Mouse (Mus musculus) gonadal fat pad, adult 2 months (tissue): Measurements from ENCODE around the gene Itga3. TPM values are rescaled to one million over a fixed set of nuclear protein-coding genes. Genes with fewer than 3 reads are reported as not detected.

Source experiments
- DNase-seq: peaks from one replicate; pipeline ENCODE4 v3.0.0-alpha.2; 2012; ENCODE audit warnings: low read depth
- polyA plus RNA-seq: library from polyadenylated mRNA; depleted of rRNA; stranded (reverse); fragments of >200 nt; gene quantifications from 2 replicates; pipeline ENCODE4 v1.2.3, GENCODE M21; 2012

Itga3 gene
- polyA plus RNA-seq, 1 experiment = 38.2 TPM

DNA sequence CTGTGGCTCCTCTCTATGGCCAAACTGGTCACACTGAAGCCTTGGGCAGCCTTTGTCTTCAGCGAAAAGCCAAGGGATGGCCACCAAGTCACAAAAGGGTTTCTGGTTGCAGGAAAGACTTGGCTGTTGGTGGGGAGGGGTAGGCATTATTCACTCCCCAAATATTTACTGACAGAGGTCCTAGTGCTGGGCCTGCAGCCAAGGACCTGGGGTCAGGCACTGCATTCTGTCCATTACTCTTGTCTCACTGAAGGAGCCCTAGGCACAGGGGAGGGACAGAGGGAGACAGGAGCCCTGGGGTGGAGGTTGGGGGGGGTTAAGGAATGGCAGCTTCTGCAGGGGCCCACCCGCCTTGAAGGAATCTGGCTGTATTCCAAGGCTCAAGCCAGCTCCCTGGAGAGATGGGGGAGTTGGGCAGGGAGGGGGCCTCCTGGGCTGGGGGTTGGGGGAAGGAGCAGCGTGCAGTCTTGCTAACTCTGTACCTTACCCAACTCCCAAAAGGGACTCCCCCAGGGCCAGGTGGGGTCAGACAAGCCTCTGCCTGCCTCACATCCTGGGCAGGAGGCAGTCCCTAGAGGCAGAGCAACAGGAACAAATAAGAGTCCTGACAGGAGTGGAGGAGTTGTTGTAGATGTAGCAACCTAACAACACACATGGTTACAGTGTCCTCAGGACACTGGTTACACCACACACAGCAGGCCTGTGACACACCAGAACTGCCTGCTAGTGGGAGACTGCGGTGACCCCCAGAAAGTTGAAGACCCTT, 20.2 kb upstream of the Itga3 start:
- no peak for DNase-seq

DNA sequence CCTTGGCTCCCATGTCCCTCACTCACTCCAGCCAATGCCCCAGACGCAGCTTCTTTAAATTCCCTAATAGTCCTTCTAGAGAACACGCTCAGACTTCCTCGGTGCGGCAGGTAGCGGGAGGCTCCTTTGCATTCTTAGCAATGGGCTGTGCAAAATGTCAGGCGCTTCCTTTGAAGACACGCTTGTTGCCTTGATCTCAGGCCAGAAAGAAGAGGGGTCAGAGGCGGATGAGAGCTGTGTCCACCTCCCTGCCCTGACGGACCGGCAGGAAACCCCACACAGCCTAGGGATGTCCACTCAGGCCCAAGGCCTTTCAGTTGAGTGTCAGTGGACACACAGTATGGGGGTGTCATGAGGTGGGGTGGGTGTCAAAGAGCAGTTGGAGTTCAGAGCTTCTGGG, 19.0 kb upstream of the Itga3 start:
- DNase-seq = no peak

DNA sequence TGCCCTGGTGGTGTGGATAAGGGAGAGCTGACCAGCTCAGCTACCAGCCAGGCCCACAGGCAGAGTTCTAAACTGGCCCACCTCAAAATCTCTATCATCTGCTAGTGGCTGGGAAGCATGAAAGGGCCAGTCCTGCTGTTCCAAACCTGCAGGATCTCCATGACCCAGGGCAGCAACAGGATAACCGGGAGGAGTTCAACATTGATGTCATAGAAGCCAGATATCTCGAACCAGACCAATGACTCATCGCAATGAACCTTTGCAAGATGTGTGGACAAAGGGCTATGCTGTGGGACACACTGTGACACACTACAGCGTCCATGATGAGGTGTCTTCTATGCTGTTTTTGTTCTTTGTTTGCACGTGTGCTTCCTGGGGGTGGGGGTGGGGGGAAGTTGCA, 16.5 kb upstream of the Itga3 start:
- no peak for DNase-seq

DNA sequence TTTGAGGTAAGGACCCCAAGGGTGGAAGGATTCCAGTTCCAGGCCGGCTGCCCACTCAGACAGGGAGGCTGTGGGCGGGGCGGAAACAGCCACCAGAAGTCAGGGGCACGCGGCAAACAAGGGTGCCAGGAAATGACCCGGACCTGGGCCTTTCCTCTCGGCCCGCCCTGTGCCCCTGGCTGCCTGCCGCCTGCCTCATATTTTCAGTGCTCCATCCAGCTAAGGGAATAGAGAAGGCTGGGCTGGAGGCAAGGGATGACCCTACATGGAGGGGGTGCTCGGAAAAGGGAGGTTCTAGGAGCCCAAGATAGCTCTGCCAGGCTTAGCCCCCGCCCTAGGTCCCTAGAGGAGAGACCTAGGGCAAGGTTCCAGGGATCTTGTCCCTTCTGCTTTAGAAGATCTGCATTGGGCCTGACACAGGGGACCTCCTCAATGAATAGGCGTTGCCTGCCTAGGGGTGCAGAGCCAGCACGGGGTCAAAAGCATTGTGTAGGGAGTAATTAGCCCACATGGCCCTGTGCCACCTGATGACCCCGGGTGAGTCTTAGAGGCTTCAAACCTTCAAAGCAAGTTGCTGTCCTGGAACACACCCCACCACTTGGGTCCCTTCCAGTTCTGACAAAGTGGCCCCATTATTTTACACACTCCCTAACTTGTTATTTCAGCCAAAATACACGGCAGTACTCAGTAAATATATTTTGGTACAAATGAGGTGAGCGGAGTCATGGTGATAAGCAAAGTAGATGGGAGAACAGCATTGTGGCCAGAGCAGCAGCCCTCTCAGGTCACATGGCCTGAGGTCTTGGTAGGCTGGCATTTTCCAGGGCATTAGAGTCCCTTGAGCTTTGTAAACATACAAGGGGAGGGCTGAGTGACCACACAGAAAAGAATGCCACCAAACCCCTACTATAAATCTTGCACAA, 12.5 kb upstream of the Itga3 start:
- DNase-seq = no peak

DNA sequence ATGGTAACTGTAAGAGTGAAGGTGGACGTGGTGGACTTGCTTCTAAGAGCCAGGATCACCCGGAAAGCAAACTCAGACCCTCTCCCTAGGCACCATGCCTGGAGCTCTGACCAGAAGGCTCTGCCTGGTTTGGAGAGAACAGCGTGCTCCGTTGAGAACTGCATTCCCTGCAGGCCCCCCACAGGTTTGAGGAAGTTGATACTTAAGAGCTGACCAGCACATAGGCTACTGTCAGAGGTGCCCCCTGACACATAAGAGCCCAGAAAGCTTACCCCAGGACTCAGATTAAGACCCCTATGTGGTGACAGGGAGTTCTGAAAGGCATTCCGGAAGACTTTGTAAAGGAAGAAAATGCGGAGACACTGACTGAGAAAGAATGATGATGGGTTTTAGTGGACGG, 11.7 kb upstream of the Itga3 start:
- DNase-seq = no peak

DNA sequence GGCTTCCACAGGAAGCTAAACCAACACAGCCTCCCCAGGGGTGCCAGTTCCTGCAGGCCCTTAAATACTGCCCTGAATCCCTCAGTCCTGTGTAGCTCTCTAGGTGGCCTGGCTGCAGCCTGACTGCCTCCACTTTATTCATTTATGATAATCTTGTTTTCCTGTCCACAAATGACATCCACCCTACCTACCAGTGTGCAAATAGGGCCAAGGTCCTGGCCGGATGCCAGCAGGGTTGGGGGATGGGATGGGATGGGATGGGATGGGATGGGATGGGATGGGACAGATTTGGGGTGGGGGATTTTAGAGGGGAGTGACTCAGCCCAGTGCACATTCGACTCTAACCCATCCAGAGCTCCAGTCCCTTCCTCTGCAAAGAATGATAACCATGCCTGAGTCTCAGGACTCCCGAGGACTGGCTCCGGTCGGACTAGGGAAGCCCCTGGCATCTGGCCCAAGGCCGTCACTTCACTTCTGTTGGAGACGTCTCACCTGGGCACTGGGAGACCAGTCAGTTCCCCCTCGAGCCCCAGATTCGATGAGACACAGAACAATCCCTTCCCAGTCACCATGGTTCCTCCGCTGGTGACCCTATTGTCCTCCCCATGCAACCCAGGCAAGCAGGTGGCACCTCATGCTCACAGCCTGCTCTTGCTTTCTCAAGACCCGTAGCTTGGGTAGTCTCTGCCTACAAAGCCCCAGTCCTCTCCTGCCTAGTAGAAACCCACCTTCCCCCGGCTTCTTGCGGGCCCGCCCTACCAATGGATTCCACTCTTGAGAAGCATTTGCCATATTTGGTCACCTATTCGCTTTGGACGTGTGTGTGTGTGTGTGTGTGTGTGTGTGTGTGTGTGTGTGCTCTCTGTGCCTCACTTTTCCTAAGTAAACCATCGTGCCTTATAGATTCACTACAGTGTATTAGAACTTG, 11.0 kb upstream of the Itga3 start:
- DNase-seq = no peak

DNA sequence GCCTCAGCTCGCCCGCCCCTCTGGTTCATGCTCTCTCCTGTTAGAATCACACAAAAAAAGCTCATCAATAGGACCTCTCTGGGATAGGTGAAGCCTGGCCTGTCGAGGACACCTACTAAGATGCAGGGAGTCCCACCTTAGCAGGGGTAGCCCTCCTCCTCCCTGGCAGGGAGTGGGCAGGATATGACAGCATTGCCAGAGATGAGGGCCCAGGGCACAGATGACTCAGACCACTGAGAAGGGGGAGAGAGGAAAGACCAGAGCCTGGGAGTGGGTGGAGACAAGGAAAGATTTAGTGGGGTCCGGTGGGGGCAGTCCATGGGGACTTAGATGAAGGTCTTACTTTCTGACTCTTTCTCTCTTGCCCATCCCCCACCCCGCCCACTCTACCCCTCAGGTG, 9.6 kb upstream of the Itga3 start:
- DNase-seq = no peak

DNA sequence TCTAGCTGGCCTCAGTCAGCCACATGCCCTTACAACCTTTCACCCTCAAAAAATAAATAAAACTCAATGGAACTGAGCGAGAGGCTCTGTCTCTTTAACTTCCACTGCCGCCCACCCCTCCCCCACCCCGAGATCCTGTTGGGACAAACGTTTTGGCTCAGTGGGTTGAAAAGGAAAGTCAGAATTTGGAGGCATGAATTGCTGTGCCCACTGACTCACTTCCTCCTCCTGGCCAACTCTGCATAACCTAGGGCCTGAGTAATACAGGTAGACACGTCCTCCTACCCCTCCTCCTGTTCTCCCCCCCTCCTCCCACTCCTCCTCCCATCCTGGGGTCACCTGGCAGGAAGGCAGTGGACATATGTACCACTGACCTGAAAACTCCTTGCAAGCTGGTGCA, 9.1 kb upstream of the Itga3 start:
- DNase-seq = no peak

DNA sequence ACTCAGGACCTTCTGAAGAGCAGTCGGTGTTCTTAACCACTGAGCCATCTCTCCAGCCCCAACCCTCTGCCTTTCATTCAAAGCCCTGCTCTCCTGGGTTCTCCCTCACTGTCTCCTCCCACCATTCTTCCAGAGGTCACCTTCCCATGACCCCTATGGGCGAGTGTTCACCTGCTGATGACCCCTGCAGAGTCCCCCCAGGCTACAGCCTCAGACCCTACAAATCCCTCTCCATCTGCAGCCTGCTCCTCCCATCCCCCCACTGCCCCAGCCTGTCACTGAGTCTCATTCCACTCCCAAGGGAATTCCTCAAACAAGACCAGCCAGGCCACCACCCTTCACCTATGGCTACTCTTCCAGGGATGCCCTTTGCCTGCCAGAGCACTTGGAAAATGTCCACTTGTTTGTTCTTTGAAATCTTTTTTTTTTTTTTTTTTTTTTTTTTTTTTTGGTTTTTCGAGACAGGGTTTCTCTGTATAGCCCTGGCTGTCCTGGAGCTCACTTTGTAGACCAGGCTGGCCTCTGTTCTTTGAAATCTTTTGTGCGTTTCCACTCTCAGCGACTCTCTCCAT, 8.3 kb upstream of the Itga3 start:
- DNase-seq = no peak

DNA sequence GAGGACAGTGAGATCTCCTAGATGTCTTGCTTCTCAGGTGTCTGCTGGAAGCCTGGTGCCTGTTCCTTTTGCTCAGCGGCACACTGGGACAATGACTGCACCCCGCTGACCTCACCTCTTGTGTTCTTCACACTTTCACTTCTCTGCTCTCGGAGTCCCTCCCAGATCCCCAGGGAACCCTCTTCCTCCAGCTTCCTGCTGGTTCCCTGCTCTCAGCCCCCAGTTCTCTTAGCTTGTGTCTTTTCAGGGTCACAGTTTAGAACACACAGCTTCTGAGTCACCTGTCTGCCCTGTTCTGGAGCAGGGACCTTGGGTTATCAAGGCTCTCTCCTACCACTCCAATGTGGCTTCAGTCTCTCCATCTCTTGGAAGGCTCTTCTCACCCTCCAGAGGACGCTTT, 7.6 kb upstream of the Itga3 start:
- DNase-seq = no peak

DNA sequence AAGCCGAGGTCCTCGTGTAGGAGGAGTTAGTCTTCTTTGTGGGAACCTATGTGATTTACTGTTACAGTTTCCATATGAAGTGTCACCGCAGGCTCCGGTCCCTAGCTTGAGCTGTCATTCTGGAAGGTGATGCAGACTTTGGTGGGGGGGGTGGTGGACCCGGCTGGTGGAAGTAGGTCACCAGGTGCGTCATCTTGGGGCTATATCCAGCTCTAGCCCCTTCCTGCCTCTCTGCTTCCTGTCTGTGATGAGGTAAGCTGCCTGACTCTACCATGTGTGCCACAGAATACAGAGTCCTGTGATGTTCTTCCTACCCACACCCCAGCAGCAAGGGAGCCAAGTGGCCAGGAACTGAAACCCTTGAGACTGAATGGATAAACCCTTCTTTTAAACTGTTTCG, 6.3 kb upstream of the Itga3 start:
- no peak for DNase-seq

DNA sequence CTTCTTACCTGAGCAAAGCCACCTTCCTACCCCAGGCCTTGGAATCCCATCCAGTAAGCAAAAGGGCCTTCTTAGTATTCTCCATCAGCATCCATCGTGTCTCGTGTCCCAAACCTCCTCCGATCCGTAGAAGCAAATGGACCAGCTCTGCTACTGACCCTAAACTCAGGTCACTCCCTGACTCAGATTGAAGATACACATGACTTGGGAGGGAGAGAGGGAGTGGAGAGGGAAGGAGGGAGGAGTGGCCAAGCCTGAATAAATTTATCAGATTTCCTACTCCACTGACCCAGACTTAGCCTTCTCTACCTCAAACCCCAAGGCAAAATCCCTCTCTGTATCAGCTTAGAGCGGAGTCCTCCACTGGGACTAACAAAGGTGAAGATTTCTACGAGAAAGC, 4.2 kb upstream of the Itga3 start:
- DNase-seq = no peak

DNA sequence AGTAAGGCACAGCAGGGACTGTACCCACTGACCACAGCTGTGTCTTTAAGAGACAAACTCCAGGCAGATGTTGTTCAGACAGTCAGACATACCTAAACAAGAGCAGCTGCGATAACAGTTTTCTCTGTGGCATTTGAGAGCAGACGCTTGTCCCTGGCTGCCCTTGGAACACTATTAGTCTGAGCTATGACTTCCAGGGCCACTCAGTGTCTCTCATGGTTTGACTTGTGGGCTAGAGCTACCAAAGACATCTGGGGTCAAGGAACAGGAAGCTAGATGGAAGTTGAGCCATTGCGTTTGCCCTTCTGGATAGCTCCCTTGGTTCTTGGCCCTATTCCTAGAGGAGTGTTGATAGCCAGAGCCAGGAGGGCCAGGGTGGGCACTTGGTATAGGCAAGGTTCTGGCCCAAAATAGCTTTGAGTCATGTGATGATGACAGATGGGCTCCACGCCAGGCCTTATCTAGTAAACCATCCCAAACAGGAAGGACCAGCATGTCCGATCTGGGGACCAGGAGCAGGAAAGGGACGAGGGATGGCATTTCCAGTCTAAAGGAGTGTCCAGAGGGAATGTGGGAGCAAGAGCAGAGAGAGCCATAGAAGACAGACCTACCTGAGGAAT, 2.8 kb upstream of the Itga3 start:
- DNase-seq = no peak

DNA sequence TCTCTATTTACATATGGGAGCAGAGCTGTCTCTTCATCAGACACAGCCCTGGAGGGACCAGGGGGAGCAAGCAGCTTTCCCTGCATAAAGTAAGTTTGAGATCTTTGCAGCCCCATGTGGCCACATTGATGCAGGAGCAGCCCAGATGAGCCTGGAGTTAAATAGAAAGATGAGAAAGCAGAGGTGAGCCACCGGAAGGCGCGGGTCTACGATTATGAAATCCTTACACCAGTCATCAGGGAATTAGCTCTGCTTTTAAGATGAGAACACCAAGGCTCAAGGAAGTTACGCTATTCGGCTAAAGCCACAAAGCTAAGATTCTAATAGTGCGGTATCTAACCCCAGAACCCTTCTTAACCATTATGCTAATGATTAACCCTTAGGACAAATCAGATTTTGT, 1.4 kb upstream of the Itga3 start:
- DNase-seq = no peak

DNA sequence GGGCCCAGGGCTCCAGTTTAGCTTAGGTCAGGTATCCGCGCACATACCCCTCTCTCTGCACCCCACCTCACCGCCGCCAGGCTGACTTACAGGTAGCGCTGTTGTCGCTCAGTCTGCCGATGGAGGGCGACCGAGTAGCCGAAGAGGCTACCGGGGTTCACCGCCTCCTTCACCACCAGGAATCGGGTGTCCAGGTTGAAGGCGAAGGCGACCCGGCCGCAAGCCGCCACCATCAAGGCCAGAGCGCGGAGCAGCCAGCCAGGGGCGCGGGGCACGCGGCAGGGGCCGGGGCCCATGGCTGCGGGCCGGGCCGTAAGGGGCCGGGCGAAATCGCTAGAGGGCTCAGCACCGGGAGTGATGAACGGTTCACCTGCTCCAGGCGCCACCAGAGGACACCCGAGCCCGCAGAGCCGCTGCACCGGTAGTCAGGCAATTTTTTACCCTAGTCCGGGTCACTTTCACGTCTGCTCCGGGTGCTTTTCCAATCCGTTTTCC, 513 bp downstream of the Itga3 start:
- no peak for DNase-seq

DNA sequence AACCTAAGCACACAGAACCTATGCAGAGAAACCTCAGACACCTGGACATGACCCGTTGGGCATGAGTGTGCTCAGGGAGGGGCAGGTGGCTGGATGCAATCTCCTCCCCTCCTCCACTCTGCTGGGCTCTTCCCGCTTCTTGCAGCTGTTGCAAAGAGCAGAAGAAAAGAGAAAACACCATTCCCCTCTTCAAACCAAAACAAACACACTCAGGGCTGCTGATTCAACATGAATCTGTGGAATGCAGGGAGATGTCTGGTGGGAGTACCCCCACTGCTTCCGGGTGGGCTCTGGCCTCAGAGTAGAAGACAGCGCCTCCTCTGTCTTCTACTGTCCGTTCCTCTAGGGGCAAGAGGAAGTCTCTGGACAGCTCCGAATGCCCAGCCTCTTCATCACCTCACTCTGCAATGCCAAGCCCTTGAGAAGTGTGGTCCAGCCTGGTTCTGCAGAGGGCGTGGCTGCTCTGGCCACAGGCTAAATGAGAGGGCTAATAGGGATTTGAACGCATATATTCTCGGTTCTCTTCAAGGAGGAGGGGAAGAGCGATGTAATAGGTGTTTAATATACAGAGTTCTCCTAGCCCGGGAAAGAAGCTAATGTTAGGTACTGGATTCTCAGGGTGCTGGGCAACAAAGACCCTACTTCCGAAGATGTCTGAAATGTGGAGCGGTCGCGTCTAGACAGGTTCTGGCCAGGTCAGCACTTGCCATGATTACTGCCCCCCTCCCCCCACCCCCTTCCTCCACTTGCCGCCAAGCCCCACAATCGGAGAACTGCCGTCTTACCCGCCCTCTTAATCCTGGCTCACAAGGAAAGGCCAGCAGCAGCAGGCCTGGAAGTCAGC, 1.2 kb downstream of the Itga3 start:
- no peak for DNase-seq

DNA sequence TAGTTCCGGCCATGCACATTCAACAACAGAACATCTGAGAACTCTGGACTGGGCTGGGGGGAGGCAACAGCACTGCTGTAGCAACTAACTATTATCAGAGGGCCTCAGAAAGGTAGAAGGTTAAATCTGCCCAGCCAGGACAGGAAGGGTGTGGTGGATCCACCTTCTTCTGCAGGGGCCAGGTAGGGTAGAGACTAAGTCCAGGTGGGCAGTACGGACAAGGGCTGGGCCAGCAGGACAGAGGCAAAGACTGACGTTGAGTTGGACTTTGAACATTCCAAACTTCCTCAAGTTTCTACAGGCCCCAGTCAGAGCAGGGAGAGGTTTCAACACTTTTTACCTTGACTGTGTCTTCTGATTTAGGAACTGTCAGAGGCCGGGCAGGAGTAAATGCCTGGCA, 1.9 kb downstream of the Itga3 start:
- no peak for DNase-seq

DNA sequence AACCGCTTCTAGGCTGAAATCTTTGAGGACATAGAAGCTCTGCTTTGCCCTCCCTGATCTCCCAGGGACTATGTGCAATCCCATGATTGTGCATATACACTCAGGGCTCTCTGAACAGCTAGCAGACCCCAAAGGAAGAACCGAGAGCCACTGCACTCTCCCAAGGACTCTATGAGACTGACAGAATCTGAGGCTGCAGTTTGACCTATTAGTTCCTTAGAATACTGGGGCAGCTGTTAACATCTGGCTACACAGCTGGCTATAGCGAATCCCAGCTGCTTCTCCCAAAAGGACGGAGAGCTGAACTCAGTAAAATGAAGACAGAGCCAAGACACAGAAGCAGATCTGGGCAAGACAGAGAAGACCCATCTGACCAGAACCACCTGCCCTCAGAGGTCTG, 2.8 kb downstream of the Itga3 start:
- DNase-seq = no peak

DNA sequence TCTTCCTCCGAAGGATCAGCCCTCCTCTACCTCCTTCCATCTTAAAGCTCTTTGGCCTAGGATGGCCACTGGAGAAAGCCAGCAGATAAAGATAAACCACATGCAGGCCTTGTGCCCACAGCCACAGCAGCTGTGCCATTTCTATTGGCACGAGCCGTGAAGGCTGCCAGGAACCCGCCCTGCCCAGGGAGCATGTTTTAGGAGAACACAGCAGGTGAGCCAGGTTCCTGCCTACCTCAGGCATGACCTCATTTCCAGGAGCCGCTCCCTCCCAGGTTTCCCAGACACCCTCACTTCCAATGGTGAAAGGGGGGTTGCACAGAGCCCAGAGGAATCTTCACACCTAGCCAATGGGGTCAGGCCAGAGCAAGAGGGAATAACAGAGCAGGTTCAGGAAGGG, 3.8 kb downstream of the Itga3 start:
- no peak for DNase-seq

DNA sequence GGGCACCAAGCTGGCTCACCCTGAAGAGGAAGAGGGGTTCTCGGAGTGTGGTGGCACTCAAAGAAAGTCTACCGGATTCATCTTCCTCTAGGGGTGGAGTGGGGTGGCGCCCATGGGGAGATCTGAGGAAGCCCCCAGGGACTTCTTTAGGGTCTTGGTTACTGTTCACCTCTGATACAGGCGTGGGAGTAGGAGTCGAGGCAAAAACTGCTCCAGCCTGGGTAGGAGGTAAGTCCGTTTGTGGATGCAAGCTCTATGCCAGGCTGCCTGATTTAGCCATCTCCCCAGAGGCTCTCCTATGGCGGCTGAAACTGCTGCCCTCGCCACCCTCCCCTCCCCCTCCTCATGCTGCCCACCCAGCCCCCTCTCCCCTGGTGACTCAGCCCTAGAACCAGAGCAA, 4.5 kb downstream of the Itga3 start:
- DNase-seq = no peak
